Mouse (Mus musculus): ENCODE results near the gene Itprid1.

DNA sequence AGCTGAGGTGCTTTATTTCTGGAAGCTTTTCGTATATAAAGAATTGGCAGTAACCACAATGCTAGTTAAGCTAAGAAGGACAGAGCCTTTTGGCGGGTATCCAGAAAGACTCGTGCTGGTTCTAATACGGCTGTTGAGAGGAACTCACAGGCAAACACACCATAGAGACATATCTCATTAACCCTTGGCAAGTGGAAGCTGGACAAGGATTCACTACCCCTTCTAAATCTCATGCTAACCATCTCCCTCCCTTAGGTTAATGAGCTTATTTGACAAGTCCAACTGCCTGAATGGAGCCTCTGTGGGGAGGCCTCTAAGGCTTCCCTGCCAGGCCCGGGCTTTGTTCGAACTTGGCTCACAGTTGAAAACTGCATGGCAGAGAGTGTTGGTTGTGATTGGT lies 190.6 kb downstream of the Itprid1 start:
- TF ChIP-seq CTCF (IDR thresholded peaks at IDR 0.05; ENCODE audit: control insufficient read depth, insufficient read depth, insufficient replicate concordance, low read depth, low read length) = no peak
- no peak for TF ChIP-seq POLR2A (IDR thresholded peaks at IDR 0.05; ENCODE audit: control insufficient read depth, low read depth, low read length)
